Comparison of ENCODE assay signal across 19 mouse cellular contexts in the genomic region with DNA sequence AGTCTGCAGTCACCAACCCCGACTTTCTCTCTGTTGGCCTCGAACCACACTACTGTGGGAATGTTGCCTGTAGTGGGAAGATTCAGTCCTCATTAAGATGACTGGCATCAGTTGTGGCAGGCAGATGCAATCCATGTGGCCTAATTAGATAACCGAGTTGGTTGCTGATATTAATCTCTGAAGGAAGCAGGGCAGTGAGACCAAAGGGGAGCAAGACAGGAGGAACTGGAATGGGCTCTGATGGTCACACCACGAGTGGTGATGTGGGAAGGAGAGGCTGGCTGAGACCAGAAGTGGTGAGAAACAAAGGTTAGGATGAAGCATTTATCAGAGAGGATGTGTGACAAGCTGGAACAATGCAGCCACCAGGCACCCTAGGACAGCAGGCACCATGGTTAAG. TPM values are rescaled to one million over a fixed set of nuclear protein-coding genes. Genes with fewer than 3 reads are reported as not detected.
"Had no signal": no experiment of that assay in that cellular context is flagged by ENCODE, and none has a peak within 500 bp of the region (broad histone marks: within the 10 kb centered on the region; RNA-seq: fewer than 3 reads in every experiment).

No protein-coding gene starts in this region.

- H3K9me3 ChIP-seq: lung, embryonic 15.5 days; midbrain, embryonic 13.5 days; midbrain, embryonic 15.5 days; neural tube, embryonic 12.5 days; stomach, embryonic 15.5 days had no signal

- H3K4me3 ChIP-seq: lung, embryonic 15.5 days; megakaryocyte, embryonic 14.5 days; midbrain, embryonic 13.5 days; midbrain, embryonic 15.5 days; neural tube, embryonic 12.5 days; stomach, embryonic 15.5 days had no signal

- H3K36me3 ChIP-seq: lung, embryonic 15.5 days; midbrain, embryonic 13.5 days; midbrain, embryonic 15.5 days; neural tube, embryonic 12.5 days; stomach, embryonic 15.5 days had no signal

- ATAC-seq: liver, postnatal 0 days; lung, postnatal 0 days; midbrain, embryonic 13.5 days; midbrain, embryonic 15.5 days had no signal

- DNase-seq: liver, postnatal 0 days; lung, adult 2 months; lung, postnatal 14 days; lung, postnatal 36 days; right cerebral cortex, postnatal 14 days; thymus, adult 2 months; thymus, postnatal 25 days; thymus, postnatal 4 days had no signal

- H3K27ac ChIP-seq: lung, embryonic 15.5 days; macrophage; midbrain, embryonic 13.5 days; midbrain, embryonic 15.5 days; neural tube, embryonic 12.5 days; stomach, embryonic 15.5 days; stomach, postnatal 0 days had no signal

- H3K27me3 ChIP-seq: lung, embryonic 15.5 days; neural tube, embryonic 12.5 days; stomach, embryonic 15.5 days had no signal

RNA-seq across cellular contexts. Expression of a gene that starts 1.5 kb away (rescaled TPM):
- total RNA-seq: monocyte, adult 5-6 weeks; neutrophil, adult 5-6 weeks had no signal
